Mouse (Mus musculus) frontal cortex, postnatal 14 days (tissue): Measurements from ENCODE around the gene Pcif1.
"Not testable (repeated sequence)": the region's sequence is repeated elsewhere in the genome, so short reads cannot be mapped to it uniquely, and the experiment has no call there.

Source experiments
- DNase-seq, 2 experiments: peaks; one replicate each; pipeline ENCODE4 v3.0.0; 2022; ENCODE audit warnings: low spot score in 2 of 2

The Pcif1 gene

DNA sequence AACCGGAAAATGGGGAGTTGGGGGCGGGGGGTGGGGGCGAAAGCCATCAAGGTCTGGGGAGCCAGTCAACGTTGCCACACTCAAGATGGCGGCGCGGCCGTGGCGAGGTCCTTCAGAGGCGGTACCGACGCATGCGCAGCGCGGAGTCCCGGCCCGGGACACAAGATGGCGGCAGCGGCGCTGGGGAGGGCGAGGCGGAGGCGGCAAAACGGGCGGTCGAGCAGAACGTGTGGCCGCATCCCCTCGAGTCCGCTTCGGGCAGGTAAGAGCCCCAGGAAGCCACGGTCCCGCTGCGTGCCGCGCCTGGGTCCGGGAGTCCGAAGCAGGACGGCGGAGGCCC is at the start of gene Pcif1:
Gene Pcif1 (plus strand): TSS at position 77 of the 340 bp plus-strand sequence.
- peak; percentile 81 to 88 for DNase-seq

- DNase-seq, result no peak
Observed at GRCm38 (mm10) chr2:164831029-164831428, 48.1 kb upstream of the Pcif1 start.

- DNase-seq, result no peak
Observed at GRCm38 (mm10) chr2:164832032-164832747, 46.9 kb upstream of the Pcif1 start.

DNA sequence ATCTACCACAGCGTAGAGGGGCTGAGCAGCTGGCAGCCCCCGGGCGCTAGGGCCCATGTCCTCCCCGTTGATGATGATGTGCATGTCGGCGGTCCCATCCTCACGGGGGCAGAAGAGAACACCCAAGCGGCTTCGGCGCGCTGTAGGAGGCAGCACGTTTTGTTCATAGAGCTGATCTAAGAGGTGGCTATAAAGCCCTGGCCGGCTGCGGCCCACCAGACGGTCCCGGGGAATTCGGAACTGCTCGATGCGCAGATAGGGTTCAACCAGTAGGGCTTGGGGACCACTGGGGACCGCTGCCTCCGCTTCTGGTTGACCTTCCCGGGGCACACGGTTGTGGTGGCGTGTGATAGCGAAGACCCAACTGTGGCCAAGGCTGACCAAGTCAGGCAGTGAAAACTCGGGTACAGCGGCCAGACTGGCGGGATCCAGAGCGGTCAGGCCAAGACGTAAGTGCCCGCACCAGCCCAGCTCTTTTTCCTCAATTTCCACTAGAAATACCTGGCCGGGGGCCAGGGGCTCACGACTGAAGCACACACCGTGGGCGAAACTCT is 46.3 kb upstream of the Pcif1 start, which contains the start of gene Ctsa:
Gene Ctsa (plus strand): TSS at position 126 of the 554 bp plus-strand sequence.
- peak; percentile 74 to 75 for DNase-seq

DNA sequence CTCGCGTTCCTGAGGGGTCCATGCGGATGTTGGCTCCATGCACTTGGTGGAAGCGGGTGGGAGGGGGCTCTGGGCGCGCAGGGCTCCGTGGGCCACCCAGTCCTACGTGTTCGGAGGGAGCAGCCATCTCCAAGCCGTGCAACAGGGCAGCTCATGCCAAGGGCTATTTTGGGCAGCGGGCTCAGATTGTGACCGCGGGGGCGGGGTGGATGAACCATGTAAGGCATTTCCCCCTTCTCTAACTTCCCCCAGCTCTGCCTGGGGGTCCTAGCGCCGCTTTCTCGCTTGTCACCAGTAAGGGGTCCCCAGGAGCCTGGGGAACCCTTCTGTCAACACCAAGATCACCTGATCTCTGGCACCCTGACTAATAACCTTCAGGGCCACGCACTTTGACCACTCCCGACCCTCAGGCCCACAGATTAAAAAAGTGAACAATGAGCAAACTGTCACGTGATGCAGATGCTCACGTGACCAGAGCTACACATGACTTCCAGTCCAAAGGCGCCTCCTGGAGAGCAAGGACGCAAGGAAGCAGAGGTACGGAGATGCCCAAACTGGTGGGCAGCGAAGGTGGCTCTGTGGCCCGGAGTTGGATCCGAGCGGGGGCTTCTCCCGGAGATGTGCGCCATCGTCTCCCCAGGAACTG is 45.7 kb upstream of the Pcif1 start, which contains the start of gene Neurl2:
Gene Neurl2 (minus strand): TSS at position 143 of the 646 bp plus-strand sequence.
- peak; percentile 89 to 90 for DNase-seq

DNA sequence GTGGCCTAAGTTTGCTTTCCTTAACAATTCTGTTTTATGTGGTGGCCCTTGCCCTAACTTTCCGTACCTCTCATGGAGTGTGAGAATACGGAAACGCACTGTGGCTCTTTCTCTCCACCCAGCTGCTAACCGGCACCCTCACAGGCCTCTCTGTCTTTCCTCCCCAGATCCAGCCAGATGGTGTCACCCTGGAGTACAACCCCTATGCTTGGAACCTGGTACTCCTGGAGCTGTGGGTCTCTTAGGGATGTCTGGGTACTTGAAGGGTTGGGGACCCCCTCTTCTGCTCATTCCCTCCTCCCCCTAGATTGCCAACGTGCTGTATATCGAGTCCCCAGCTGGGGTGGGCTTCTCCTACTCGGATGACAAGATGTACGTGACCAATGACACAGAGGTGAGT is 44.6 kb upstream of the Pcif1 start:
- DNase-seq, result peak in 1 of 2 experiments; percentile 33

DNA sequence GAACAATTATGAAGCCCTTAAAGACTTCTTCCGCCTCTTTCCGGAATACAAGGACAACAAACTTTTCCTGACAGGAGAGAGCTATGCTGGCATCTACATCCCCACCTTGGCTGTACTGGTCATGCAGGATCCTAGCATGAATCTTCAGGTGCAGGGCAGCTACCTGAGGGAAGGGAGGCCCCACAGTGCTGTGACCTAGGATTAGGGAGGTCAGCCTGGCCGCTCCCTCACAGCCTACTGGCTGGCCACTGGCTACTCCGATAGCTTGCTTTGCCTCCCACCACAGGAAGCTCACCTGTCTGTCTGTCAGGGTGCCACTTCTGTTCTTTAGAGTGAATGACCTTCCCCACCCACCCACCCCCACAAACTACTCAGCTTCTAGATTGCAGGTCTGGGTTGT is 43.9 kb upstream of the Pcif1 start:
- no peak for DNase-seq

GRCm38 (mm10) chr2:164845782-164846181 is 33.3 kb upstream of the Pcif1 start:
- no peak for DNase-seq

DNA sequence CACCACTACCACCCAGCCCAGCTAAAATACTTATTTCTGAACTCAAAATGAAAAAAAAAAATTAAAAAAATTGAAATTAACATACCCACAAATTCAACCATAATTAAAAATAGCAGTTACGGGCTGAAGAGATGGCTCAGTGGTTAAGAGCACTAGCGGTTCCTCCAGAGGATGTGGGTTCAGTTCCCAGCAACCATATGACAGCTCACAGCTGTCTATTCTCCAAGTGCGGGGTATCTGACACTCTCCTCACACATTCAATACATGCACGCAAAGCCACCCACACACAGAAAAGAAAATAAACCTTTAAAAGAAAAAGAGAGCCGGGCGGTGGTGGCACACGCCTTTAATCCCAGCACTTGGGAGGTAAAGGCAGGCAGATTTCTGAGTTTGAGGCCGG is 29.0 kb upstream of the Pcif1 start:
- DNase-seq, result no peak

DNA sequence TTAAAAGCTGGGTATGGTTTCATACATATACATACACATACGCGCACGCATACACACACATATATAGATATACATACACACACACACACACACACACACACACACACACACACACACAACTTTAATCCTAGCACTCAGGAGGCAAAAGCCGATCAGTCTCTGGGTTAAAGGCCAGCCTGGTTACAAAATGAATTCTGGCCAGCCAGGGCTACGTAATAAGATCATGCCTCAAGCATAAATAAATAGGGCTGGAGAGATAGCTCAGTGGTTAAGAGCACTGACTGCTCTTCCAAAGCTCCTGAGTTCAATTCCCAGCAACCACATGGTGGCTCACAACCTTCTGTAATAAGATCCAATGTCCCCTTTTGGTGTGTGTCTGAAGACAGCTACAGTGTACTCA is 23.5 kb upstream of the Pcif1 start:
- DNase-seq, result not testable (repeated sequence)

DNA sequence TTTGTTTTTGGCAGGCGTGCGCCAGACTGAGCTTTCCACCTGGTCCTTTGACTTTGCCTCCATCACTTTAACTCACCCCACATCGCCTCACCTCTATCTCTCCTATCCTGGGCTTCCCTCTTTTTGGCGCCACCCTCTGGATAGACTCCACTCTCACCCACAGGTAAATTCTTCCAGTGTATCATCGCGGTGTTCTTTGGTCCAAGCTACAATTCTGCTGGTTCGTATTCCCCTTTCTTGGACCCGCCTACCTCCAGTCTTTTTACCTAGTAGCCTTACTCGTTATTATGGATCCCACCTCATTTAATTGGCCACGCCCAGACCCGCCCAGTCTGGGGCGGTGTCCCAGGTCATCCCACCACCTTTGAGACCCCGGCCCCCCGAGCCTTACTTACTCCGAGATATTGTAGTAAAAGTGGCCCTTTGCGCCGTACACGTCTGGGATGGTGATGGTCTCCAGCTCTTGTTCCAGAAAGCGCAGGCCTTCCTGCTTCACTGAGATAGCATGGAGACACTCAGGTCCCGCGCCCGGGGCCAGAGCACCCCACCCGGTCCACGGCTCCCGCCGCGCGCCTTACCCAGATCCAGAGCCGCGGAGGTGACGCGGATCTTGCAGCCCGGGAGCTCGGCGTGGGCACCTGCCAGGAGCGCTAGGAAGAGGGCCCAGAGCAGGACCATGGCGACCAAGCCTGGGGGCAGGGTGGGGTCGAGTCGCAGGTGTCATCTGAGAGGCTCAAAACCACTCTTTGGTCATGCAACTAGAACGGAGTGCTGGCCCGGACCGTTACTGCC is 22.6 kb upstream of the Pcif1 start:
- no peak for DNase-seq

GRCm38 (mm10) chr2:164857101-164857821 is 21.8 kb upstream of the Pcif1 start, which contains the start of gene Pltp:
Gene Pltp, minus strand, starts transcription at chr2:164857711.
- DNase-seq, result no peak

- no peak for DNase-seq
Observed at GRCm38 (mm10) chr2:164857842-164858553, 21.1 kb upstream of the Pcif1 start.

GRCm38 (mm10) chr2:164859155-164859554 is 19.9 kb upstream of the Pcif1 start:
- no peak for DNase-seq

GRCm38 (mm10) chr2:164859640-164860432 is 19.3 kb upstream of the Pcif1 start:
- no peak for DNase-seq

- DNase-seq, result no peak
Observed at GRCm38 (mm10) chr2:164861094-164861493, 18.0 kb upstream of the Pcif1 start.

- no peak for DNase-seq
Observed at GRCm38 (mm10) chr2:164862179-164862861, 16.8 kb upstream of the Pcif1 start.

DNA sequence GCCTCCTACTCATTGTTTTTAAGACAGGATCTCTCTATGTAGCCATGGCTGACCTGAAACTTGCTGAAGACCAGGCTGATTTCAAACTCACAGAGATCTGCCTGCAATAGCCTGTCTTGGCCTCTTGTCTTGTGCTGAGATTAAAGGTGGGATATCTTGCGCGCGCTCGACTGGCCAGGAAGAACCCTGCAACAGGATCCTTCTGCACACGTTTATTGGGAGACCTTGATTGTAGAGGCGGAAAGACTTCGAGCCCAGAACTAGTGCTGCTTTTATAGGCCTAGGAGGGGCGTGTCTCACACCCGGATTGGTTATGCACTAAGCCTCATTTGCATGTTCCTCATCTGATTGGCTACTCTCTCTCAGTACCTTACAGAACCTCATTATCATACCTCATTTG is 15.7 kb upstream of the Pcif1 start:
- DNase-seq, result not testable (repeated sequence)

DNA sequence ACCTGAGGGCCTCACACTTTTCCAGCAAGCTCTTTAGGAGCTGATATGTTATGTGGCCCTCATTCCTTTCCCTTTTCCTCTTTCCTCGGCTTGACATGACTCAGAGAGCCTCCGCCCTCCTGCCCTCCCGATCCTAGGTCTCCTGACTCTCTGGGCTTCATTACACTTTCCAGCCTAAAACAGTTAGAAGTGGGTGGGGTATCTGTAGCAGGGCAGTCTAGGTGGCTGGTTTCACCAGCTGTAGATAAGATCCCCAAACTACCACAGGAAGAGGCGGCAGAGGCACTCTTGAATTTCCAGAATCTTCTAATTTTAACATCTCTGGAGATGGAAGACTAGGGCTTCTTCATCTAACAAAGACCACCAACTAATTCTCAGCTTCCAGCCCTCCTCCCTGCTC is 14.5 kb upstream of the Pcif1 start:
- no peak for DNase-seq
